Mouse (Mus musculus): ENCODE measurements around the gene Ube2b. TPM values are rescaled to one million over a fixed set of nuclear protein-coding genes. Genes with fewer than 3 reads are reported as not detected.

The Ube2b gene
- polyA plus RNA-seq, 1 experiment from 2014 or later, result 137 TPM

DNA sequence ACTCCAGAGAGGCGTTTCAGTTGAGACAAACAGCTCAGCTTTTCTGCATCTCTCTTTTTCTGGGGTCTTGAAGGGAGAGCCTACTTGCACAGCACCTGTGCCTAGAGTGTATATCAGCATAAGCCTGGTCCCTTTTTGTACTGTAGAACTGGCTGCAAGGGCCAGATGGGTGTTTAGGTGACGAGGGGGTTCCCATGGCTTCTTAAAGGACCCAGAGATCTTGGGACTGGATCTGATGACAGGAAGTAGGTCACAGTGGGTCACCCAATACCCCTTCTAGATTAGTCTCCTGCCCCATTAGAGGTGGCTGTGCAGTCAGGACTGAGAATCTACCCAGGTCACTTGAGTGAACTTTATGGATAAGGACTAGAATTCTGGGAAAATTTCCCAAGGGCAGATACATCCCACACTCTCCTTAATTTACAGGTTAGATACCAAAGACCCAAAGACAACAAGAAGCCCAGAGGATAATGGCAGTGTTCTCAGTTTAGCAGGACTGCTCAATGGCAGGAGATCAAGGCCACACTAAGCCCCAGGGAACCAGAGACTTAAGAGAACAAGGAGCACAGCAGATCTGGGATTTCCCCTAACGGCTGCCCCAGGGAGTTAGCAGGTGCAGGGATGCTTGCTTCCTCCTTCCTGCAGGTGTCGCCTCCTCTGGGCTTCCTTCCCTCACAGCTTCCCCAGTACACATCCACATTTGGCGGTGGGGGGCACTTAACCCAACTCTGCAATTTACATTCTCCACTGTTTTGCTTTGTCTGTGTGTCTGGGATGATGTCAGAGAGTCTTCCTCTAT, 64.7 kb downstream of the Ube2b start:
- no peaks in the 10 kb centered on the region for H3K79me2 ChIP-seq (ENCODE audit: inconsistent target)
- H3K4me3 ChIP-seq (ENCODE audit: inconsistent target), result no peak overlapping the region
- no peak overlapping the region for H3K27ac ChIP-seq
- no peaks in the 10 kb centered on the region for H3K36me3 ChIP-seq (ENCODE audit: inconsistent target)
- WGBS (ENCODE audit: missing documents), result 60% methylated on average over 5 of the region's 5 CpGs

Other genes with a start within 250 kb of the Ube2b start
- gene Sec24a, start 237.1 kb downstream of the Ube2b start, polyA plus RNA-seq (2018), result 10.7 to 11.3 TPM (median 10.9 TPM) in 3 replicates
- 56.1 to 92.5 TPM (median 74.9 TPM) in 3 replicates for gene Sar1b, start 237.1 kb downstream of the Ube2b start, polyA plus RNA-seq (2018)
- 30.8 to 37.9 TPM (median 31.3 TPM) in 3 replicates for gene Jade2, start 143.1 kb downstream of the Ube2b start, polyA plus RNA-seq (2018)
- 23.7 to 60.3 TPM (median 39.3 TPM) in 3 replicates for gene Cdkn2aipnl, start 33.1 kb downstream of the Ube2b start, polyA plus RNA-seq (2018)
- 1.2 to 3.9 TPM (median 2.0 TPM) in 3 replicates for gene Cdkl3, start 3.5 kb upstream of the Ube2b start, polyA plus RNA-seq (2018)
- 37.3 to 58.5 TPM (median 57.0 TPM) in 3 replicates for gene Ppp2ca, start 97.9 kb upstream of the Ube2b start, polyA plus RNA-seq (2018)
- gene Olfr1373, start 144.8 kb upstream of the Ube2b start, polyA plus RNA-seq (2018), result not detected in 3 replicates
- gene Olfr1371, start 213.2 kb upstream of the Ube2b start, polyA plus RNA-seq (2018), result not detected in 3 replicates
- gene Skp1a, start 231.2 kb upstream of the Ube2b start, polyA plus RNA-seq (2018), result 121 to 172 TPM (median 132 TPM) in 3 replicates

Data from macrophage (primary cell).